Mouse (Mus musculus): Measurements from ENCODE around the gene Acyp1.

GRCm38 (mm10) chr12:85257008-85257639 is 31.1 kb downstream of the Acyp1 start:
- TF ChIP-seq MAFK (IDR thresholded peaks at IDR 0.05; ENCODE audit: insufficient read depth, low read depth, low read length) (no peak), CHD2 (IDR thresholded peaks at IDR 0.05; ENCODE audit: low read depth, low read length) (no peak), ZNF384 (IDR thresholded peaks at IDR 0.05; ENCODE audit: low read depth, low read length) (no peak), ZC3H11A (IDR thresholded peaks at IDR 0.05; ENCODE audit: borderline replicate concordance, low read depth, low read length) (no peak)

All from ES-E14 (cell line).